Mouse (Mus musculus) 3134 (cell line): ENCODE results near the gene Gm17349.
A peak's percentile ranks its signal among the peaks of the same experiment; 100 is the strongest.

Source experiments
- DNase-seq: peaks from one replicate; pipeline ENCODE4 v3.0.0-alpha.2; 2011; ENCODE audit warnings: low spot score; ENCODE audit not compliant: insufficient read length; ENCODE audit errors: extremely low read depth

The Gm17349 gene

GRCm38 (mm10) chr15:99718461-99719021 lies 13.3 kb upstream of the Gm17349 start:
- DNase-seq = no peak

GRCm38 (mm10) chr15:99717386-99718334 lies 12.4 kb upstream of the Gm17349 start, which contains the start of gene Gpd1:
Gene Gpd1, plus strand, starts transcription at chr15:99717515.
- DNase-seq = no peak

GRCm38 (mm10) chr15:99716814-99717213 lies 11.5 kb upstream of the Gm17349 start:
- no peak for DNase-seq

GRCm38 (mm10) chr15:99715982-99716746 lies 10.9 kb upstream of the Gm17349 start:
- DNase-seq = no peak

GRCm38 (mm10) chr15:99715361-99715865 lies 10.1 kb upstream of the Gm17349 start:
- no peak for DNase-seq

- DNase-seq = peak; percentile 52
Observed at GRCm38 (mm10) chr15:99714858-99715257, 9.6 kb upstream of the Gm17349 start.

GRCm38 (mm10) chr15:99714206-99714605 lies 8.9 kb upstream of the Gm17349 start:
- no peak for DNase-seq

- DNase-seq = no peak
Observed at GRCm38 (mm10) chr15:99713569-99713968, 8.3 kb upstream of the Gm17349 start.

- DNase-seq = no peak
Observed at GRCm38 (mm10) chr15:99712666-99713559, 7.6 kb upstream of the Gm17349 start.

GRCm38 (mm10) chr15:99711491-99711890 lies 6.2 kb upstream of the Gm17349 start:
- DNase-seq = no peak

GRCm38 (mm10) chr15:99710221-99711190 lies 5.2 kb upstream of the Gm17349 start:
- DNase-seq = no peak

- DNase-seq = no peak
Observed at GRCm38 (mm10) chr15:99708176-99708575, 2.9 kb upstream of the Gm17349 start.

- DNase-seq = no peak
Observed at GRCm38 (mm10) chr15:99704881-99705280, 409 bp downstream of the Gm17349 start.

- no peak for DNase-seq
Observed at GRCm38 (mm10) chr15:99704041-99704681, 1.1 kb downstream of the Gm17349 start.

GRCm38 (mm10) chr15:99703676-99704040 lies 1.6 kb downstream of the Gm17349 start:
- DNase-seq = no peak

- no peak for DNase-seq
Observed at GRCm38 (mm10) chr15:99703104-99703503, 2.2 kb downstream of the Gm17349 start.

- peak; percentile 89 for DNase-seq
Observed at GRCm38 (mm10) chr15:99701999-99702900, 3.0 kb downstream of the Gm17349 start, which contains the start of gene Smarcd1. Gene Smarcd1, plus strand, starts transcription at chr15:99702129.
